ENCODE assay signal across 22 mouse cellular contexts in the genomic region with DNA sequence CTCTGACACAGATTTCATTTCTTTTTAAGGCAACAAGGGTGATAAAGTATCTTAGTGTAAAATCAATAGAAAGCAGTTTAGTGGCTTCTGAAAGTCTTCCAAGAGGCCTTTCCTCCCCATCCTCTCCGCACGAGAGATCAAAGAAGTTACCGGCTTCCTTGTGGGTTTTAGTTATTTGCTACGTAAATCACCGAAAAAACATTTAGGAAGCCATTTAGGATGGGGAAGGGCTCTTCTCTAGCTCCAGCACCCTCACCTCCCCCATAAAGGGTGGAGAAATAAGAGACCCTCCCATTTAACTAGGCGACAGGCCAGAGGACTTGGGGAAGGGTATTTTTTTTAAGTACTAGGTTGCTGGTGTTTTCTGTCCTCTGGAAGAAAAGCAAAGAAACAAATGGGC.
DNase-seq lines count a peak whose midpoint lies in the region; ATAC-seq and TF ChIP-seq lines count a peak whose summit lies in the region.
"Had no signal": no experiment of that assay in that cellular context is flagged by ENCODE, and none has a peak within 500 bp of the region (broad histone marks: within the 10 kb centered on the region; RNA-seq: fewer than 3 reads in every experiment).

No protein-coding gene starts in this region.

- no peak for DNase-seq in kidney, adult 8-10 months
- peak; percentile 34 for DNase-seq in limb, embryonic 14.5 days (ENCODE audit: low spot score)
- DNase-seq in limb, embryonic 10.5 days (ENCODE audit: low spot score): no peak
- peak; percentile 35 for DNase-seq in embryonic facial prominence, embryonic 14.5 days (ENCODE audit: low spot score)
- DNase-seq: adrenal gland, adult 2 months; adrenal gland, postnatal 14 days; cerebellum, adult 11 months; cerebellum, adult 2 months; cerebellum, adult 9-11 months; cerebellum, postnatal 25 days; gastrocnemius, adult 2 months; gastrocnemius, postnatal 14 days; heart, adult 11 months had no signal

- H3K4me1 ChIP-seq in kidney, embryonic 15.5 days: peaks cover 17% of the 10 kb centered on the region
- no peaks in the 10 kb centered on the region for H3K4me1 ChIP-seq in limb, embryonic 14.5 days (ENCODE audit: control insufficient read depth, insufficient read depth, low read length)
- no peaks in the 10 kb centered on the region for H3K4me1 ChIP-seq in limb, embryonic 10.5 days
- H3K4me1 ChIP-seq in embryonic facial prominence, embryonic 14.5 days (ENCODE audit: control insufficient read depth, insufficient read depth, low read length): peaks cover 4% of the 10 kb centered on the region; the same call in 1 of the 2 replicates
- no peaks in the 10 kb centered on the region for H3K4me1 ChIP-seq in limb, embryonic 15.5 days
- H3K4me1 ChIP-seq: embryonic facial prominence, embryonic 15.5 days; hindbrain, embryonic 12.5 days; hindbrain, embryonic 15.5 days had no signal

- no peak overlapping the region for H3K9ac ChIP-seq in kidney, embryonic 15.5 days
- no peak overlapping the region for H3K9ac ChIP-seq in limb, embryonic 14.5 days (ENCODE audit: low read depth, low read length, severe bottlenecking)
- H3K9ac ChIP-seq in embryonic facial prominence, embryonic 14.5 days (ENCODE audit: low read depth, low read length): no peak overlapping the region
- no peak overlapping the region for H3K9ac ChIP-seq in limb, embryonic 15.5 days
- H3K9ac ChIP-seq: embryonic facial prominence, embryonic 15.5 days; forebrain, postnatal 0 days; hindbrain, embryonic 12.5 days; hindbrain, embryonic 15.5 days had no signal

- H3K27me3 ChIP-seq in kidney, embryonic 15.5 days: no peaks in the 10 kb centered on the region
- no peaks in the 10 kb centered on the region for H3K27me3 ChIP-seq in limb, embryonic 14.5 days (ENCODE audit: control insufficient read depth, insufficient read depth, low read length)
- no peaks in the 10 kb centered on the region for H3K27me3 ChIP-seq in limb, embryonic 10.5 days (ENCODE audit: low read depth, poor library complexity, severe bottlenecking)
- no peaks in the 10 kb centered on the region for H3K27me3 ChIP-seq in embryonic facial prominence, embryonic 14.5 days (replicated peaks; ENCODE audit: control insufficient read depth, insufficient read depth, low read length)
- H3K27me3 ChIP-seq in limb, embryonic 15.5 days: no peaks in the 10 kb centered on the region
- H3K27me3 ChIP-seq: embryonic facial prominence, embryonic 15.5 days; hindbrain, embryonic 12.5 days; hindbrain, embryonic 15.5 days had no signal

- ATAC-seq in kidney, embryonic 15.5 days (replicated peaks; ENCODE audit: low FRiP score): peak; percentile 69
- ATAC-seq in limb, embryonic 14.5 days (ENCODE audit: low FRiP score, low read depth): no peak
- no peak for ATAC-seq in embryonic facial prominence, embryonic 14.5 days (ENCODE audit: low read depth)
- no peak for ATAC-seq in limb, embryonic 15.5 days (ENCODE audit: insufficient number of reproducible peaks, low FRiP score, low TSS enrichment, low read depth)
- ATAC-seq: CD4-positive, CD25-positive, alpha-beta regulatory T cell, adult 4 months; forebrain, embryonic 14.5 days; forebrain, postnatal 0 days had no signal

- H3K36me3 ChIP-seq in kidney, embryonic 15.5 days: no peaks in the 10 kb centered on the region
- no peaks in the 10 kb centered on the region for H3K36me3 ChIP-seq in limb, embryonic 14.5 days (ENCODE audit: control insufficient read depth, insufficient read depth, low read length)
- H3K36me3 ChIP-seq in limb, embryonic 10.5 days: no peaks in the 10 kb centered on the region
- no peaks in the 10 kb centered on the region for H3K36me3 ChIP-seq in embryonic facial prominence, embryonic 14.5 days (ENCODE audit: control insufficient read depth, insufficient read depth, low read length)
- no peaks in the 10 kb centered on the region for H3K36me3 ChIP-seq in limb, embryonic 15.5 days
- H3K36me3 ChIP-seq: embryonic facial prominence, embryonic 15.5 days; hindbrain, embryonic 12.5 days; hindbrain, embryonic 15.5 days had no signal

- H3K4me3 ChIP-seq in kidney, embryonic 15.5 days (replicated peaks): no peak overlapping the region
- no peak overlapping the region for H3K4me3 ChIP-seq in limb, embryonic 14.5 days (replicated peaks; ENCODE audit: low read length)
- H3K4me3 ChIP-seq in limb, embryonic 10.5 days: no peak overlapping the region
- H3K4me3 ChIP-seq in embryonic facial prominence, embryonic 14.5 days (ENCODE audit: low read depth, low read length): no peak overlapping the region
- no peak overlapping the region for H3K4me3 ChIP-seq in limb, embryonic 15.5 days
- H3K4me3 ChIP-seq: embryonic facial prominence, embryonic 15.5 days; gastrocnemius, adult 2 months; hindbrain, embryonic 12.5 days; hindbrain, embryonic 15.5 days had no signal

- TF ChIP-seq POLR2A in limb, embryonic 14.5 days (IDR thresholded peaks at IDR 0.05; ENCODE audit: borderline replicate concordance, extremely low read depth, insufficient read depth, insufficient read length): no peak

- H3K4me2 ChIP-seq in kidney, embryonic 15.5 days: peak overlapping the region; percentile 28
- no peak overlapping the region for H3K4me2 ChIP-seq in limb, embryonic 14.5 days (replicated peaks; ENCODE audit: low read depth, low read length, severe bottlenecking)
- H3K4me2 ChIP-seq in embryonic facial prominence, embryonic 14.5 days (ENCODE audit: low read depth, low read length): no peak overlapping the region
- no peak overlapping the region for H3K4me2 ChIP-seq in limb, embryonic 15.5 days
- H3K4me2 ChIP-seq: embryonic facial prominence, embryonic 15.5 days; heart, embryonic 11.5 days; hindbrain, embryonic 12.5 days; hindbrain, embryonic 15.5 days had no signal

- H3K9me3 ChIP-seq in kidney, embryonic 15.5 days (replicated peaks): no peaks in the 10 kb centered on the region
- H3K9me3 ChIP-seq in limb, embryonic 14.5 days (ENCODE audit: control insufficient read depth, low read length): no peaks in the 10 kb centered on the region
- no peaks in the 10 kb centered on the region for H3K9me3 ChIP-seq in limb, embryonic 10.5 days (replicated peaks)
- H3K9me3 ChIP-seq in embryonic facial prominence, embryonic 14.5 days (ENCODE audit: control insufficient read depth, low read length): no peaks in the 10 kb centered on the region
- H3K9me3 ChIP-seq in limb, embryonic 15.5 days: no peaks in the 10 kb centered on the region
- H3K9me3 ChIP-seq: embryonic facial prominence, embryonic 15.5 days; hindbrain, embryonic 12.5 days; hindbrain, embryonic 15.5 days had no signal

- WGBS in kidney, embryonic 15.5 days: 9% methylated on average over 6 of the region's 6 CpGs
- 25% methylated on average over 6 of the region's 6 CpGs for WGBS in limb, embryonic 14.5 days
- 39% methylated on average over 6 of the region's 6 CpGs for WGBS in limb, embryonic 10.5 days
- WGBS in embryonic facial prominence, embryonic 14.5 days: 51% methylated on average over 6 of the region's 6 CpGs
- 32% methylated on average over 6 of the region's 6 CpGs for WGBS in limb, embryonic 15.5 days

- H3K27ac ChIP-seq in kidney, embryonic 15.5 days: peak overlapping the region; percentile 54
- no peak overlapping the region for H3K27ac ChIP-seq in limb, embryonic 14.5 days (replicated peaks; ENCODE audit: low read depth, low read length)
- H3K27ac ChIP-seq in limb, embryonic 10.5 days: no peak overlapping the region
- no peak overlapping the region for H3K27ac ChIP-seq in embryonic facial prominence, embryonic 14.5 days (replicated peaks; ENCODE audit: low read depth, low read length)
- 0 out of 2 replicates have a peak overlapping the region, but pooled peaks have one; percentile 11 for H3K27ac ChIP-seq in limb, embryonic 15.5 days
- H3K27ac ChIP-seq: embryonic facial prominence, embryonic 15.5 days; gastrocnemius, adult 2 months; hindbrain, embryonic 12.5 days; hindbrain, embryonic 15.5 days had no signal

Comparison
In these comparisons a context has a peak if more than half of its experiments do, and no peak if none do; other contexts are left out.
1. H3K27ac ChIP-seq: peak in kidney, embryonic 15.5 days (single experiment) and limb, embryonic 15.5 days (single experiment); none in limb, embryonic 14.5 days (single experiment), limb, embryonic 10.5 days (single experiment) and embryonic facial prominence, embryonic 14.5 days (single experiment).
2. DNase-seq: peak in limb, embryonic 14.5 days (single experiment) and embryonic facial prominence, embryonic 14.5 days (single experiment); none in kidney, adult 8-10 months (0 of 2) and limb, embryonic 10.5 days (single experiment).